Mouse (Mus musculus): ENCODE results near the gene 4933400A11Rik.

- TF ChIP-seq CTCF (IDR thresholded peaks at IDR 0.05; ENCODE audit: extremely low read depth, insufficient read depth, low read length) (no peak), POLR2A (IDR thresholded peaks at IDR 0.05; ENCODE audit: extremely low read depth, insufficient read depth, low read length) (no peak)
Observed at GRCm38 (mm10) chrX:169792879-169793278, 13.4 kb upstream of the 4933400A11Rik start.

Measured in cortical plate, adult 2 months (tissue).